Mouse (Mus musculus) layer of hippocampus, adult 9-10 months (tissue): ENCODE results near the gene Tspan1.

Experiments used
- DNase-seq: peaks from one replicate; pipeline ENCODE4 v3.0.0; 2022; ENCODE audit warnings: low spot score

The Tspan1 gene

GRCm38 (mm10) chr4:116167404-116167803, at the start of gene Tspan1:
TSS of gene Tspan1 (minus strand) at chr4:116167601.
- DNase-seq: no peak

DNA sequence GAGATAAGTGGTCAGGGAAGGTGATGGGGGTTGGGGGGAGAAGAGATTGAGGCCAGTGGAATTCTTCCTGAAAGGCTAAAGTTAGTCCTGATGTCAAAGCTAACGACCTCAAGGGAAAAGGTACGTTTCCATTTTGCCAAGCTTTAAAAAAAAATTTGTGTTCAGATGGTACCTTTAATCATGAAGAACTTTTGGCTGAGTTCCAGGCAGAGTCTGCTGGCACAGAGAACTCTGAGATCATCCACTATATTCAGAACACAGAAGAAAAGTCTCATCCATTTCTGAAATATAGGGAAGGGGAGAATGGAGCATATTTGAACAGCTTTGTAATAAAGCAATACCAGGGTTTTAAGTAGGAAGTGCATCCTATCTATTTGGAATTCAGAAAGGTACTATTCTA, 49.6 kb upstream of the Tspan1 start:
- no peak for DNase-seq

DNA sequence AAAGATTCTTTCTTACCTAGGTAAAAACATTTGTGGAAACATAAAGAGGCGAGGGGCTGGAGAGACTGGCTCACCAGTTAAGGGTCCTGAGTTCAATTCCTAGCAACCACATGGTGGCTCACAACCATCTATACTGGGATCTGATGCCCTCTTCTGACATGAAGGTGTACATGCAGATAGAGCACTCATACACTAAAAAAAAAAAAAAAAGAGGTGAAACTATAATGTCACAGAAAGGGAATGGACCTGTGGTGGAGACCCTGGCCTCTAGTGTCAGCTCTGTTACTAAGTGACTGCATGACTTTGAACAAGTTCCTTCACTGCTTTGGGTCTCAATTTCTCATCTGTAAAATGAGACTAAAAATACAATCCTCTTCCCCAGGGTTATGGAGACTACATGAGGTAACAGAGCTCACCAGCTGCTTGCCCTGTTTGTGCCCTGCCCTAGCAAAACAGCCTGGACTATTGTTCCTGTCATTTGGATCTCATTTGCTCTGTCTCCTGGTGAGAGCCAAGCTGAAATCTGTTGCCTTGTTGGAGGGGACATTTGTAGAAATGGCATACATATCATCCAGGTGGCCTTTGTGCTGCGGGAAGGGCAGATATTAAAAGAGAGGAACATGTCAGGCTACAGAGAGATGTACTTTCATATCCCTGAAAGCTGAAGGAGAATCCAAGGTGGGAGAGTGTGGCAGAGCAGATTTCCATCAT, 48.6 kb upstream of the Tspan1 start:
- no peak for DNase-seq

DNA sequence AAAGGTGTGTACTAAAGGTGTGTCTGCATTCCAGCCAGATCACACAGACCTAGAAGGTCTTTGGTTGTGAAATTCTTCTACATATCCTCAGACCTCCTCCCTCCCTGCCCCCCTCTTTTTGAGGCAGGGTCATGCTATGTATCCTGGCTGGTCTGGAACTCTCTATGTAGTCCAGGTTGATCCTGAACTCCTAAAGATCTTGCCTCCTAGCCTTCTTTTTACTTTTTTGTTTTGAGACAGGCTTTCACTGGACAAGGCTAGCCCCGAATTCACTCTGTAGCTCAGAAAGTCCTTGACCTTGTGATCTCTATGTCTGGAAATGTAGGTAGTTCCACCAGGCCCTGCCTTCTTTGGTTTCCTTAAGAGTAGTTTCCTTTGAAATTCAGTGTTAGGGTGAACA, 41.5 kb upstream of the Tspan1 start:
- no peak for DNase-seq

GRCm38 (mm10) chr4:116206531-116206930, 39.1 kb upstream of the Tspan1 start:
- DNase-seq: no peak

DNA sequence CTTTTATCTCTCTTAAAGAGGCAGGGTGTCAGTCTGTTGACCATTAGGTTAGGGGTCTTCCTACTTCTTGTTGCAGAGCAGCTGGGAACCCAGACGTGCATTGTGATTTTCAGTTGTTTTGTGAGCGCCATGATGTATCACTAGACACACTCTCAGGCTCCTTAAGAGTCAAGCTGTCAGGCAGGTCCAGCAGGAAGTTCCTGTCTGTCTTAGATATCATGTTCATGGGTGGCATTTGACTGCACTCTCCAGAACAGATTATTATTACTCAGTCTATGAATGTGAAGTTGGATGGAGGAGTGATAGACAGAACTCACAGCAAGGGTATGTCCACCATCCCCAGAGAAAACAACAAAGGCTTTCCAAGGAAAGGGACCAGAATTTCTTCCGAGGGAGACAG, 37.0 kb upstream of the Tspan1 start:
- DNase-seq: no peak

DNA sequence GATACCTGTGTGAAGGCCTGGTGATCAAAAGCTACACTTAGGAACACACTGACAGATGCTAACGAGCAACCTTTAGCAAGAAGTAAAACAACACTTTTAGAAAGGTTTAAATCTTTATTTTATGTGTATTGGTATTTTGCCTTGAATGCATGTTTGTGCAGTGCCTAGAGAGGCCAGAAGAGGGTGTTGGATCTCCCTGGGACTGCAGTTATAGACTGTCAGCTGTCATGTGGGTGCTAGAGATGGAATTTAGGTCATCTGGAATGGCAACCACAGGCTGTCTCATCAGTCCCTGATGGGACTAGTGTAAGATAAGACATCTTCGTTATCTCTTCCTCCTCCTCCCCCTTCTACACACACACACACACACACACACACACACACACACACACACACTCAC, 31.0 kb upstream of the Tspan1 start:
- DNase-seq: no peak

DNA sequence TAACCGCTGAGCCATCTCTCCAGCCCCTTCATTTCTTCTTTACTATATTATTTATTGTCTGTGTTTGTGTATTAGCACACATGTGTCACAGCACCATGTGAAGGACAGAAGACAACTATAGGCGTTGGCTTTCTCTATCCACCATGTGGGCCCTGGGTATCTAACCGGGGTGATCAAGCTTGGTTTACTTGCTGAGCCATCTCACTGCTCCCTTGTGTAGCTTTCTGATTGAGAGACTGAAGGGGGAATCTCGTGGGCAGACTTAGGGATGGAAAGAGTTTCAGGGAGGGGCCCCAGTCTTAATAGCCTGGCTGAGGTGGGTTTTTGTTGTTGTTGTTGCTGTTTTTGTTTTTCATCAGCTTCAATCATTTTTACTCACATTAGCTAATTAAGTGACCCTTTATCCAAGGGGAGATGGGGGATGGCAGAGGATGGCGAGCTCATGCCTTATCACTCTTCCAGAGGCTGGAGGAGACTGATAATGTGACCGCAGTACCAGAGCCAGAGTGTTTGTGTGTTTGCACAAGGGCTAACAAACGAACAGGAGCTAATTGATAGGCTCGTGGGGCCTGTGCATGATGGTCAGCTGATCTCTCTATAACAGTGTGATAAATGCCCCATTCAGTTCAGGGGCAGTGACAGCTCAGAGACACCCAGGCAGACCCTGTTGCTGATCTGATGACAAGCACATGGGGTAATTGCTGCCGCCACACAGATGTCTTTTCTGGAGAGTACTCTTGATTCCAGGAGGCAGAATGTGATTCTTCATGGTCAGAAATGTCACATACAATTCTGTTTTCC, 26.4 kb upstream of the Tspan1 start:
- no peak for DNase-seq

DNA sequence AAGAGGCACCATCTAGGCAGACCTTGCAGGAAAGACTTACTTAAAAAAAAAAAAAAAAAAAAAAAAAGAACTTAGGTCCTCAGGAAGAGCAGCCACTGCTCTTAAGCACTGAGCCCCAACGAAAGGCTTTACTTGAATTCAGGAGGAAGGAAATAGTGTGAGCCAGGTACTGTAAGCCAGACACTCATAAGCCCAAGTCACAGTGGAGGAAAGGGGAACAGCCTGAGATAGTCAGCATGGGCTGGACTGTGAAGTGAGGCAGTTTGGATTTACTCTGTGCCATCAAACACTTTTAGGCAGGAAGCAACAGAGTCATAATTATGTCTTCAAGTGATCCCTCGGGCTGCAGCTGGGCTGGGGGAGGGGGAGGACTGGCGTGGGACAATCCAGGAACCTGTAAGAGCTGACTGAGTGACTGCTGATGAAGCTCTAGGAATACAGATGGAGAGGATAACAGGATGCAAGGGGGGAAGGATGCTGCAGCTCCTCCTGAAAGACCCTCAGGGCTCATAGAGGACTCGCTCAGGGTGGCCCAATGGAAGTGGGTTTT, 25.0 kb upstream of the Tspan1 start:
- DNase-seq: no peak

- DNase-seq: no peak
Observed at GRCm38 (mm10) chr4:116185083-116185482, 17.7 kb upstream of the Tspan1 start.

DNA sequence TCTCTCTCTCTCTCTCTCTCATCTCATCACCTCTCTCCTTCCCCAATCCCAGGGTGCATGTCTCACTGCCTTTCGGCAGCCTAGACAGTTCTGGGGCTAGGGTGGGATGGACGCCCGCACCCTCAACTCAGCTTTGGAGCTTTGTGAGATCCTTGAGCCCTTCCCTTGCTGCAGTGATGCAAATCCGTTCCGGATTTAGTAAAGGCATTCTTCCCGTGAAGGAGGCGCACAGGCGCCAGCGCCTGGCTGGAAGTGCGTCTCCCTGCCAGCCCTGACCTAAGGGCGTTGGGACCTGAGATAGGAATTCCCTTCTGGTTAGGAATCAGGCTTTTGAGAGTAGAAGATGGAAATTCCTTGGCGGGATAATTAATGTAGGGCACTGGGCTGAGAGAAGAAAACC, 15.3 kb upstream of the Tspan1 start:
- DNase-seq: no peak

DNA sequence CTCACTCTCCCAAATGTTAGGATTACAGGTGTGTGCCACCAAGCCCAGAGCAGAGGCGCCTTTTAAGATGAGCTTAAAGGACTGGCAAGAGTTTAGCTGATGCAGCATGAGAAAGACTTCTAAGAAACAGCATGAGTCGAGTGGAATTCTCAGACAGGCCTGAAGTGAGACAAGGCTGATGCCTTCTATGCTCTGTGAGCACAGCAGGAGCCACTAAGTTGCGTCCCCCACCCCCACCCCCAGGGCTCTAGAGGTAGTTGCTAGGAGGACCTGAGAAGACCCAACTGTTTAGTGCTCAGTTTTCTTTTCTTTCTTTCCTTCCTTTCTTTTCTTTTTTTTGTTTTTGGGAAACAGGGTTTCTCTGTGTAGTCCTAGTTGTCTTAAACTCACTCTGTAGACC, 14.7 kb upstream of the Tspan1 start:
- DNase-seq: no peak

GRCm38 (mm10) chr4:116177140-116177539, 9.7 kb upstream of the Tspan1 start:
- no peak for DNase-seq

- DNase-seq: no peak
Observed at GRCm38 (mm10) chr4:116176543-116176988, 9.2 kb upstream of the Tspan1 start.

DNA sequence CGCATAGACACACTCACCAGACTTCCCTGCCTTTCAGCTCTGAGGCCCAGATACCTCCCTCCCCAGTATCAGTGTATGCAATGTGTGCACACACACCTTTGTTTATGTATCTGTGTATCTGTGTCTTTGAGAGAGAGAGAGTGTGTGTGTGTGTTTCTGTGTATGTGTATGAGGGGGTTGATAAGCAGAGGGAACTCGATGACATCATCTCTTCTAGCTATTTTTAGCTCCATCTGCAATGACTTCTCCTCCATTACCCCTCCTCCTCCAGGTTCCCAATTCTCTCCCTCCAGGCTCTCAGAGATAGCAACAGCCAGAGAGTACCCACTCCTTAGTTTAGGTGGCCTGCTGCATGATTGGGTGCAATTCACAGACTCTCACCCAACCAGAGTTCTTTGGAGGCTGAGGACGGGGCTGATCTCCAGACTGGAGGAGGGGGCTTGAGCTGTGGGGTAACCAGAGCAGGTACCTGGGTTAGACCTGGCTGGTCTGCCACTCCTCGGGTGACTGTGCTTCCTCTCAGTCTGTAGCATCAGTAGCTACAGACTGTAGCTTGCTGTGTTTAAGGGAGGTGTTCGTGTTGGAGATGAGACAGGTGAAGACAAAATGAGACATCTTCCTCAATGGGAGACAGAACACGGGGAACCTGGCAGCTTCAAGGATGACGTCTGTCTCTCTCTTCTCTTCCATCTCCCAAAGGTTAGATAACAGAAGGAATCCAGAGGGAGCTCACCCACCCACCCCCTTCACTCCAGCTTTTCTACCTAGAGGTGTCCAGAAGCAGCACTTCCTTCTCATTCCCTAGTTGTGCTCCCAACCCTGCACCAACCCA, 8.5 kb upstream of the Tspan1 start:
- DNase-seq: no peak

DNA sequence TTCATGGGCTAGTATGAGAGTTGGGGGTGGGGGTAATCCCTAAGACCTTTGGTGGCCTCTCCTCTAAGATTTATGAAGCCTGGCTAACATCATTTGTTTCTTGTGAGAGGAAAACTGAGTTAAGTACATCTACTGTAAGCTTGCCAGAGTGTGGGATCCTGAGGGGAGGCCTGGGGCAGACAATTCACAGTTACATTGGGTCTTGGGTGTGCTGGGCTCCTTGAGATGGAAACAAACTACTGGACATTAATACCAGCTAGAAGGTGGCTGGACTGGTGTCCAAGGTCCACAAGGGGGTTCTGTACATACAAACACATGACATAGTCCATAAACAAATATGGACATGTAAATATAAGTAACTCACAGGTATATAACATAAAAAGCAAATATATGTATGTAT, 7.7 kb upstream of the Tspan1 start:
- DNase-seq: no peak

- no peak for DNase-seq
Observed at GRCm38 (mm10) chr4:116174466-116175116, 7.2 kb upstream of the Tspan1 start.

DNA sequence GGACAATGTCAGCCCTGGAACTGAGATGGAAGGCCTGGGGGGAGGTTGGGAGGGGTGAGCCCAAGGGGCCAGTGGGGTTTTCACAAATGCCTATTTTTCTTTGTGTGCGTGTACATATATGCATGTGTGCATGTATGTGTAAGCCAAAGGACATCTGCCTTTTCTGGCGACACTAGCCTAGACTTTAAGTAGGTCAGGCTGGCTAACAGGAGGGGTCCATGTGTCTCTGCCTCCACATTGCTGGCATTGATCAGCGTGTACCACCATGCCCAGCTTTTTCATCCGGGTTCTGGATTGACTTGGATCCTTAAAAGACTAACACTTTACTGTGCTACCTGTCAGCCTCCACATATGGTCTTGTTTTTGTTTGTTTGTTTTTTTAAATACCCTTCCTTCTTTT, 6.4 kb upstream of the Tspan1 start:
- DNase-seq: no peak

DNA sequence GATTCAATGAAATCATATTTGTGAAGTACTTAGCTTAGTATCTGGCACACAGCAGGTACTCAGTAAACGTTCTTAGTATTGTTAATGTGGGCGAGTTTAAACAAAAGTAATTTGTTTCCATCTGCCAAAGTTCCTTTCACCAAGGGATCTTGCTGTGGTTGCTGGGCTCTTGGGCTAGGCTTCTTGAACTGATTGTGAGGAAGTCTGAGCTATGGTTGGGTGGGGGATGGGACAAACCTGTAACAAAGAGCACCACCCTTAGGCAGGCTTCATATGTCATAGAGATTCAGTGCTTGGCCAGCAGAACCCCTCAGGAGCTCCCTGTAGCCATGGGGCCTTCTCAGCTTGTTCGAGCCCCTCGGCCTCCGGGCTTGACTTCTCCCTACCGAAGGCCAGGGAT, 5.7 kb upstream of the Tspan1 start, which contains the start of the genes 1700042G07Rik and Gm49337:
Gene 1700042G07Rik, plus strand, starts transcription at position 301 of the 400 bp plus-strand sequence.
Gene Gm49337, plus strand, starts transcription at position 313 of the 400 bp plus-strand sequence.
- DNase-seq: no peak

GRCm38 (mm10) chr4:116169353-116169672, 1.9 kb upstream of the Tspan1 start:
- no peak for DNase-seq

- DNase-seq: peak; percentile 60
Observed at GRCm38 (mm10) chr4:116168617-116169352, 1.4 kb upstream of the Tspan1 start.
